Mouse (Mus musculus): ENCODE results near the gene Nrd1. TPM values are rescaled to one million over a fixed set of nuclear protein-coding genes. Genes with fewer than 3 reads are reported as not detected.

The Nrd1 gene
- polyA plus RNA-seq, 1 experiment = 113 TPM

DNA sequence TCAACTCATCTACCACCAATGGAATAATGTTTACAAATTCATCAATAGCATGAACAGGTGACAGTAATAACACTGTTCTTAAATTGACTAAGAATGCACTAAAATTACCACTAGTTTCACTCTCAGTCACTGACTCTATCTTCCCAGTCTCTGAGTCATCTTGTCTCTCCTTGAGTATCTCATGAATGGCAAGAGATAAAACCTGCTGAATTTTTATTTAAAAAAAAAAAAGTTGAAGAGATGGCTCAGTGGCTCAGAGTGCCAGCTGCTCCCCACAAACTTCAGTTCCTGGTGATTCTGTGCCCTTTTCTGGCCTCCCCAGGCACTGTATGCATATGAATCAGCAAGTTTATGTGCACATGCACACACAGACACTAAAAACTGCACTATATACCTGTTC is 104.8 kb downstream of the Nrd1 start:
- Histone ChIP-seq H3K27ac (ENCODE audit: control insufficient read depth, insufficient read depth, low read depth, low read length, poor library complexity) (no peak overlapping the region), H3K4me1 (ENCODE audit: control insufficient read depth, insufficient read depth, low read length) (no peaks in the 10 kb centered on the region; the same call in 1 of the 2 replicates), H3K4me3 (replicated peaks; ENCODE audit: control insufficient read depth, low read depth, low read length) (no peak overlapping the region)
- TF ChIP-seq POLR2A (IDR thresholded peaks at IDR 0.05; ENCODE audit: borderline replicate concordance, control insufficient read depth, low read depth, low read length) (no peak), CTCF (IDR thresholded peaks at IDR 0.05; ENCODE audit: control insufficient read depth, insufficient read depth, low read length) (no peak)

DNA sequence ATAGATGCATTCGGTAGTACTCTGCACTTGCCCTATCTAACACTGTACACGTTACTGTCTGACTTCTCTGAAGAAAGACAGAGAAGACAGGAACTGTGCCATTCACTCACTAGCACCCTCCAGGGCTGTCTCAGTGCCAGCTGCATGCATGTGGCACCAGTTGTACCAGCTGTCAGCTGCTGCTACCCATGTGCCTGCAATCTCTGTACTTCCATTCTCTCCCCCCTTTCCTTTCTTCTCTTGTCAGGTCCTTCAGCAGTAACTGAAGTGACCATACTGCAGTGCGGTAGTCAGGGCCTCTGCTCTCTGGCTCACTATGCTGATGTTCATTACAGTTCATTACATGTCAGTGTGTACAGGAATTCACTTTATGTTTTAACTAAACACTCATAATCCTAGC is 105.6 kb downstream of the Nrd1 start:
- H3K4me3 ChIP-seq (replicated peaks; ENCODE audit: control insufficient read depth, low read depth, low read length) = no peak overlapping the region
- H3K27ac ChIP-seq (ENCODE audit: control insufficient read depth, insufficient read depth, low read depth, low read length, poor library complexity) = no peak overlapping the region
- no peak for TF ChIP-seq CTCF (IDR thresholded peaks at IDR 0.05; ENCODE audit: control insufficient read depth, insufficient read depth, low read length)
- TF ChIP-seq POLR2A (IDR thresholded peaks at IDR 0.05; ENCODE audit: borderline replicate concordance, control insufficient read depth, low read depth, low read length) = no peak
- WGBS = 44% methylated on average over 3 of the region's 3 CpGs
- H3K4me1 ChIP-seq (ENCODE audit: control insufficient read depth, insufficient read depth, low read length) = no peaks in the 10 kb centered on the region; the same call in 1 of the 2 replicates

GRCm38 (mm10) chr4:109106594-109106993 is 106.1 kb downstream of the Nrd1 start:
- Histone ChIP-seq H3K27ac (ENCODE audit: control insufficient read depth, insufficient read depth, low read depth, low read length, poor library complexity) (no peak overlapping the region), H3K4me1 (ENCODE audit: control insufficient read depth, insufficient read depth, low read length) (no peaks in the 10 kb centered on the region; the same call in 1 of the 2 replicates), H3K4me3 (replicated peaks; ENCODE audit: control insufficient read depth, low read depth, low read length) (no peak overlapping the region)
- TF ChIP-seq CTCF (IDR thresholded peaks at IDR 0.05; ENCODE audit: control insufficient read depth, insufficient read depth, low read length) (no peak), POLR2A (IDR thresholded peaks at IDR 0.05; ENCODE audit: borderline replicate concordance, control insufficient read depth, low read depth, low read length) (no peak)

- TF ChIP-seq POLR2A (IDR thresholded peaks at IDR 0.05; ENCODE audit: borderline replicate concordance, control insufficient read depth, low read depth, low read length) = no peak
- no peak for TF ChIP-seq CTCF (IDR thresholded peaks at IDR 0.05; ENCODE audit: control insufficient read depth, insufficient read depth, low read length)
- 77% methylated on average over 6 of the region's 6 CpGs for WGBS
- H3K27ac ChIP-seq (ENCODE audit: control insufficient read depth, insufficient read depth, low read depth, low read length, poor library complexity) = no peak overlapping the region
- no peaks in the 10 kb centered on the region for H3K4me1 ChIP-seq (ENCODE audit: control insufficient read depth, insufficient read depth, low read length)
- H3K4me3 ChIP-seq (replicated peaks; ENCODE audit: control insufficient read depth, low read depth, low read length) = no peak overlapping the region
These were observed 108.6 kb downstream of the Nrd1 start for GRCm38 (mm10) chr4:109109012-109109411.

DNA sequence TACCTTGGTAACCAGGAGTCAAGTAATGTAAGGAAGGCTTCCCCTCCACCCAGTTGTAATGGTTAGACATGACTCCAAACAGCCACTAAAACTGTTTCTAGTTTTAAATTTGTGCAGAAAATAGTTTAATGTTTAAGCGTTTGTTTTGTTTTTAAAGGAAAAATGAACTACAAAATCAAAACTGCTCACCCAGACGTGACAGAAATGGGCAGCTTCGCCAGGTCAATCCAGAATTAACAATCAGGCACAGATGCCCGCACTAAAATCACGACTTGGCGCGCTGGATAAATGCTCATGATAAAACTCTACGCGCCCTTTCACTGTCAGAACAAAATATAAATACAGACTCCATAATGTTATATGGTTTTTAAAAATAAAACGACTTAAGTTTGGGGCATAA is 109.2 kb downstream of the Nrd1 start:
- Histone ChIP-seq H3K4me1 (ENCODE audit: control insufficient read depth, insufficient read depth, low read length) (no peaks in the 10 kb centered on the region), H3K27ac (ENCODE audit: control insufficient read depth, insufficient read depth, low read depth, low read length, poor library complexity) (no peak overlapping the region), H3K4me3 (replicated peaks; ENCODE audit: control insufficient read depth, low read depth, low read length) (no peak overlapping the region)
- WGBS = 87% methylated on average over 10 of the region's 10 CpGs
- TF ChIP-seq CTCF (IDR thresholded peaks at IDR 0.05; ENCODE audit: control insufficient read depth, insufficient read depth, low read length) (no peak), POLR2A (IDR thresholded peaks at IDR 0.05; ENCODE audit: borderline replicate concordance, control insufficient read depth, low read depth, low read length) (no peak)

DNA sequence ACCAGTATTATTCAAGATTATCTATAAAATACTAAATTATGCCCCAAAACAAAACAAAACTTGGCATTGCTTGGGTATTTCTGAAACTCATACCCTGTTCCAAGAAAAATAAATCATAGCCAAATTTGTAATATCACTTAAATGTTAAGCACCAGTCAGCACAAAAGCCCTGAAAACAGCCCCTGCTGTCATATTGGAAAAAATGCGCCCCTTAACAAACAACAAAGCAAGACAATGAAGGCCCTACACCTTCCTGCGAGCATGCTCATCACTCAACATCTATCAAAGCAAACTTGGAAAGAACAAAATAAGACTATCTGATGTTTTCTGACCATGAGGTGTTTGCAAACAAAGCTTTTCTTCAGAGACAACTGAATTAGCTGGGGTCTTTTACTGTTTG is 110.5 kb downstream of the Nrd1 start:
- no peaks in the 10 kb centered on the region for H3K4me1 ChIP-seq (ENCODE audit: control insufficient read depth, insufficient read depth, low read length)
- H3K4me3 ChIP-seq (replicated peaks; ENCODE audit: control insufficient read depth, low read depth, low read length) = no peak overlapping the region
- TF ChIP-seq CTCF (IDR thresholded peaks at IDR 0.05; ENCODE audit: control insufficient read depth, insufficient read depth, low read length) = no peak
- no peak for TF ChIP-seq POLR2A (IDR thresholded peaks at IDR 0.05; ENCODE audit: borderline replicate concordance, control insufficient read depth, low read depth, low read length)
- no peak overlapping the region for H3K27ac ChIP-seq (ENCODE audit: control insufficient read depth, insufficient read depth, low read depth, low read length, poor library complexity)
- 83% methylated on average over 2 of the region's 2 CpGs for WGBS

Other genes starting within 250 kb of the Nrd1 start
- gene Zfyve9, start 219.9 kb upstream of the Nrd1 start, polyA plus RNA-seq (2011; ENCODE audit: insufficient read depth, insufficient read length, low replicate concordance, missing spikeins) = 0.25 and 0.92 TPM in 2 replicates
- gene Btf3l4, start 167.0 kb upstream of the Nrd1 start, polyA plus RNA-seq (2011; ENCODE audit: insufficient read depth, insufficient read length, low replicate concordance, missing spikeins) = 23.5 and 29.2 TPM in 2 replicates
- gene Txndc12, start 166.1 kb upstream of the Nrd1 start, polyA plus RNA-seq (2011; ENCODE audit: insufficient read depth, insufficient read length, low replicate concordance, missing spikeins) = 12.5 and 16.3 TPM in 2 replicates
- 12.1 and 17.1 TPM in 2 replicates for gene Kti12, start 152.9 kb upstream of the Nrd1 start, polyA plus RNA-seq (2011; ENCODE audit: insufficient read depth, insufficient read length, low replicate concordance, missing spikeins)
- gene A730015C16Rik, start 152.0 kb upstream of the Nrd1 start, polyA plus RNA-seq (2011; ENCODE audit: insufficient read depth, insufficient read length, low replicate concordance, missing spikeins) = not detected in 2 replicates
- gene Rab3b, start 121.6 kb upstream of the Nrd1 start, polyA plus RNA-seq (2011; ENCODE audit: insufficient read depth, insufficient read length, low replicate concordance, missing spikeins) = 1.8 TPM in 1 of 2 replicates, not detected in the other
- gene Osbpl9, start 201.6 kb downstream of the Nrd1 start, polyA plus RNA-seq (2011; ENCODE audit: insufficient read depth, insufficient read length, low replicate concordance, missing spikeins) = 27.8 and 35.3 TPM in 2 replicates
- gene Calr4, start 233.8 kb downstream of the Nrd1 start, polyA plus RNA-seq (2011; ENCODE audit: insufficient read depth, insufficient read length, low replicate concordance, missing spikeins) = 0.99 and 3.1 TPM in 2 replicates